Mouse (Mus musculus) embryonic fibroblast, embryonic 13.5 days (primary cell): Measurements from ENCODE around the gene Atxn2l.

Experiments
- CTCF ChIP-seq: IDR thresholded peaks from 2 replicates; pipeline ENCODE4 v1.5.1; 2011; ENCODE audit warnings: mild to moderate bottlenecking, control low read depth, low read length, moderate library complexity, borderline replicate concordance; ENCODE audit not compliant: insufficient read depth
- POLR2A ChIP-seq: IDR thresholded peaks from 2 replicates; pipeline ENCODE4 v1.6.1; 2011; ENCODE audit warnings: low read depth, mild to moderate bottlenecking, control low read depth, low read length, moderate library complexity

DNA sequence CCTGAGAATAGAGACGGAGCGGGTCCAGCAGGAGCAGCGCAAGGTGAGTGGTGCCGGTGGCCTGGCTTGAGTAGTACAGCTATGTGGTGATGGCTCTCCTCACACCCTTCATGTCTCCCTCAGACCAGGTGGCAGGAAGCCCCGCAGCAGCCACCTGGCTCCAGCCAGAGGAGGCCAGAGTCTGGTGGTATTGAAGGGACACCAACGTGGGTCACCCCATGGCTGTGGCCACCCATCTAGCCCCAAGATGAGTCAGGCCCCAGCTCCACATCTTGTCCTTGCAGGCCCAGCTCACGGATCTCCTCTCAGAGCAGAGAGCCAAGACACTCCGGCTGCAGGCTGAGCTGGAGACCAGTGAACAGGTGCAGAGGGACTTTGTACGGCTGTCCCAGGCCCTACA lies 58.7 kb downstream of the Atxn2l start:
- TF ChIP-seq CTCF (no peak), POLR2A (no peak)
